Mouse (Mus musculus): ENCODE results near the gene 1810049J17Rik.
"Not testable (repeated sequence)": the region's sequence is repeated elsewhere in the genome, so short reads cannot be mapped to it uniquely, and the experiment has no call there.

The 1810049J17Rik gene

GRCm38 (mm10) chr15:12321788-12322621 lies at the start of gene 1810049J17Rik:
Gene 1810049J17Rik, minus strand, starts transcription at chr15:12321899.
- peak; percentile 27 to 28 for DNase-seq (ENCODE audit: low spot score in 2 of 2)

- DNase-seq (ENCODE audit: low spot score in 2 of 2): peak; percentile 39 to 57
Observed at GRCm38 (mm10) chr15:12371183-12371582, 49.5 kb upstream of the 1810049J17Rik start.

- no peak for DNase-seq (ENCODE audit: low spot score in 2 of 2)
Observed at GRCm38 (mm10) chr15:12370096-12370495, 48.4 kb upstream of the 1810049J17Rik start.

GRCm38 (mm10) chr15:12368850-12369249 lies 47.2 kb upstream of the 1810049J17Rik start:
- DNase-seq (ENCODE audit: low spot score in 2 of 2): no peak

GRCm38 (mm10) chr15:12368357-12368756 lies 46.7 kb upstream of the 1810049J17Rik start:
- DNase-seq (ENCODE audit: low spot score in 2 of 2): no peak

- DNase-seq (ENCODE audit: low spot score in 2 of 2): no peak
Observed at GRCm38 (mm10) chr15:12367306-12368080, 45.8 kb upstream of the 1810049J17Rik start.

- not testable (repeated sequence) for DNase-seq (ENCODE audit: low spot score in 2 of 2)
Observed at GRCm38 (mm10) chr15:12366580-12367305, 45.0 kb upstream of the 1810049J17Rik start.

- DNase-seq (ENCODE audit: low spot score in 2 of 2): no peak
Observed at GRCm38 (mm10) chr15:12366072-12366469, 44.4 kb upstream of the 1810049J17Rik start.

- DNase-seq (ENCODE audit: low spot score in 2 of 2): no peak
Observed at GRCm38 (mm10) chr15:12365416-12366071, 43.8 kb upstream of the 1810049J17Rik start.

- no peak for DNase-seq (ENCODE audit: low spot score in 2 of 2)
Observed at GRCm38 (mm10) chr15:12364096-12364495, 42.4 kb upstream of the 1810049J17Rik start.

- DNase-seq (ENCODE audit: low spot score in 2 of 2): no peak
Observed at GRCm38 (mm10) chr15:12362701-12363040, 41.0 kb upstream of the 1810049J17Rik start.

GRCm38 (mm10) chr15:12362001-12362700 lies 40.5 kb upstream of the 1810049J17Rik start:
- no peak for DNase-seq (ENCODE audit: low spot score in 2 of 2)

- DNase-seq (ENCODE audit: low spot score in 2 of 2): no peak
Observed at GRCm38 (mm10) chr15:12360519-12361212, 39.0 kb upstream of the 1810049J17Rik start.

GRCm38 (mm10) chr15:12358384-12358783 lies 36.7 kb upstream of the 1810049J17Rik start:
- no peak for DNase-seq (ENCODE audit: low spot score in 2 of 2)

- DNase-seq (ENCODE audit: low spot score in 2 of 2): no peak
Observed at GRCm38 (mm10) chr15:12357459-12357858, 35.8 kb upstream of the 1810049J17Rik start.

GRCm38 (mm10) chr15:12355907-12356306 lies 34.2 kb upstream of the 1810049J17Rik start:
- DNase-seq (ENCODE audit: low spot score in 2 of 2): no peak

GRCm38 (mm10) chr15:12355261-12355660 lies 33.6 kb upstream of the 1810049J17Rik start:
- no peak for DNase-seq (ENCODE audit: low spot score in 2 of 2)

GRCm38 (mm10) chr15:12354281-12354810 lies 32.6 kb upstream of the 1810049J17Rik start:
- no peak for DNase-seq (ENCODE audit: low spot score in 2 of 2)

- DNase-seq (ENCODE audit: low spot score in 2 of 2): no peak
Observed at GRCm38 (mm10) chr15:12351470-12351869, 29.8 kb upstream of the 1810049J17Rik start.

- no peak for DNase-seq (ENCODE audit: low spot score in 2 of 2)
Observed at GRCm38 (mm10) chr15:12349840-12350239, 28.1 kb upstream of the 1810049J17Rik start.
